Mouse (Mus musculus): ENCODE results near the gene Nrxn3. TPM values are rescaled to one million over a fixed set of nuclear protein-coding genes. Genes with fewer than 3 reads are reported as not detected.

Nrxn3 gene
- total RNA-seq, 1 experiment from 2014 or later: 0.33 TPM

DNA sequence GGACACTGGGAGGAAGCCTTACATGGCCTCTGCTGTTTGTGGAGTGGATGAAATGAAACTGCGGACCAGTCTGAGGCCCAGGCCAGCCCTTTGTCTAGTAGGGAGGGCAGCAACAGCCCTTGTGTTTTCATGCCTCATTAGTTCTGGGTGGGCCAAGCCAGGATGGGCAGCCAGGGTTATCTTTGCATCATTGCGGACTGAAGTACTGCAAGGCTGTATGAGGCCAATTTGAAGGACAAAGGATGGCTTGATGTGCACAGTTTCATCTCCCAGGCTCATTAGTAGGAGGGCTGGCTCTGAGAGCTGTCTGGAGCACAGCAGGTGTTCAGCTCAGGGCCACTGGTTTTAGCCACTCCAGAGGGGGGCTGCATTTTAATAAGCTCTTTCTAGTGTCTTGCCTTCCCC lies 458.5 kb downstream of the Nrxn3 start:
- no peak for DNase-seq

DNA sequence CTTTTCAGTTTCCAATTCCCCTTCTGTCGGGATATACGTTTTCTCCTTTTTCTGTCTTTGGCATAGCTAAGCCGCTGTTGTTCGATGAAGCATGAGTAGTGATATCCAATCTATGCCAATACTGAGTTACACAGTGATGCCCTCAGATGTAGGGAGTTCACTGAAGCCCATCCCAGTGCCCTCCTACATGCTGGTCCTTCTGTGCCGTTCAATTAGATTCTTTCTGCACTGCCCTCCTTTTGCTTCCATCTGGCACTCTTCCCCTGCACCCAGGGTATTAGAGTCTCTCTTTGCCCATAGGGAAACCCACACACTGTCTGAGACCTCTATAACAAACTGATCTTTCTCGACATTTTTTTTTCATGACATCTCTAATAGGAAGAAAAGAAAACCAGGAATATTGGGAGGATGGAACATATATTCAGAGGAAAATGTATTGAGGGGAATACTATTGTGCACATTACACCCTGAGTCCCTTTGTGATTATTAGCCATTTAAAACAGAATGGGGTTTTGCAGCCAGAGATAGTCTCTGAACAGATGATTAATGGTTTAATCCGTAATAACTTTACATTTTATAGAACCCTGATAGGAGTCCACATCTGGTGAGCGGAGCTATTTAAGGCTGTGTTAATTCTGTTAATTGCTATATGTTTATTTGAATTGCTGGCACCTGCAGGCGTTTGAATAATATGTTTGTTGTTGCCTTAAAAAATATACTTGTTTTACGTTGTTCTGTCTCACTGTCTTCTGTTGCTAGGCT lies 476.3 kb downstream of the Nrxn3 start:
- no peak for DNase-seq

DNA sequence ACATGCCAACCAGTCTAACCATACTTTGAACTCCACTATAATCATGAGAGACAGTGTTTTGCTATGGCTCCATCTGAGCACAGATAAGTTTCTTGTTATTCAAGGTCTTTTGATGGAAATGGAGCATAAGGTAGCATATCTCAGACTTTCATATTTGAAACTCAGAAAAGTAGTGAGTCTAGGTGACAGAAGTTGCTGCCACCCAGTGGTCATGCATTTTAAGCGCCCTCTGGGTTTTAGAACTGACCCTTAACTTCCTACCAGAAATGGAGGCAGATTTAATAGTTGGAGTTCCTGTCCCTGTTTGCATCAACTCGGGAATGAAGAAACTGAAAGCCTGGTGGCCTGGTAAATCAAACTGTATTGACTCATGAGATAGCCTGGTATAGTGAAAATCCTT lies 488.9 kb downstream of the Nrxn3 start:
- DNase-seq: no peak

DNA sequence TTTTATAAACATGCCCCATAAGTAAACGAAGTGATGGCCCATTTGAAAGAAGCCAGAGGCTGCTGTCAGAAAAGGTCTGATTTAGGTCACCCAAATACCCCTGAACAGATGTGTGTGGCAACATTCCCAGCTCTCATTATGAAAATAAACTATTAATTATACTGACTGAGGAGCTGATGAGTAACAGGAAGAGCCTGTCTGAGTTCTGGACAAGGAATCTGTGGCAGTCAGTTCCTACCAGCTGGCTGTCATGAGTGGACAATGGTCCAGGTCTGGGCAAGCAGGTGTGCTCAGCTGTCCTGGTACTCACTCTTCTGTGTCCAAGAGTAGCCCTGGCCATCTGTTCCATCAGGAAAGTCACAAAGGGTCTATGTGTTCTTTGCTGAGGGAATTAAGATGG lies 517.1 kb downstream of the Nrxn3 start:
- DNase-seq: no peak

DNA sequence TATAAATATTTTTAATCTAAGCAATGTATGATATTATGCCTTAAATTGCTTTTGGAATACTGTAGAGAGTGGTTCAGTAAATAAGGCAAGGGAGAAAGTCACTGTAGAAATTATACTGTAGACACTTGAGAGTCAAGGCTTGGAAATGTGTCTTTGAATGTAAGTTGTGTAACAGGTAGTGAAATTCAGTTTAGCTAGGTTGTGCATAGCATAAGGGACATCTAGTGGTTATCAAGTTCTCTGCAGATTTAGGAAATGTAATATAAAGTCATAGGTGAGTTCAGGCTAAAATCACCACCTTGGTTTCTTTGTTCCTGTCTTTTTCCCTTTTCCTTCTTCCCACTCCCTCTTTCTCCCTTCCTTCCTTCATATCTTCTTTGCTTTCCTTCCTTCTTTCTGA lies 518.9 kb downstream of the Nrxn3 start:
- no peak for DNase-seq

DNA sequence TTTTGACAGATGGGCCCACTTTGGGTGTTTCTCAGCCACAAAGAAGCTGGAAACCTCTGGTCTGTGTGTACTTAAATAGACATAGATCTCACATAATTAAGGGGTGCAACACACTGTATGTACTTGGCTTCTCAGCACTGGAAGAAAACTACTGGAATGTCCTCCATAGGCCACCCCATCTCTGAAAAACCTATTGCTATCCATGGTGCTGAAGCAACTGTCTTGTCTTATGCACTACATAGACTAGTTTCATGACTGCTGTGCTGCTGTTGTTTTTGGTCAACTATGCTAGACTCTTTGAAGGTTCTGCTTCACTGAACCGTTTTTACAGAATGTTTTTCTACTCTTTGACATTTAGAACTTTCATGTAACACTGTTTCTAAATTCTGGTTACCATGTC lies 519.8 kb downstream of the Nrxn3 start:
- DNase-seq: peak; percentile 3

DNA sequence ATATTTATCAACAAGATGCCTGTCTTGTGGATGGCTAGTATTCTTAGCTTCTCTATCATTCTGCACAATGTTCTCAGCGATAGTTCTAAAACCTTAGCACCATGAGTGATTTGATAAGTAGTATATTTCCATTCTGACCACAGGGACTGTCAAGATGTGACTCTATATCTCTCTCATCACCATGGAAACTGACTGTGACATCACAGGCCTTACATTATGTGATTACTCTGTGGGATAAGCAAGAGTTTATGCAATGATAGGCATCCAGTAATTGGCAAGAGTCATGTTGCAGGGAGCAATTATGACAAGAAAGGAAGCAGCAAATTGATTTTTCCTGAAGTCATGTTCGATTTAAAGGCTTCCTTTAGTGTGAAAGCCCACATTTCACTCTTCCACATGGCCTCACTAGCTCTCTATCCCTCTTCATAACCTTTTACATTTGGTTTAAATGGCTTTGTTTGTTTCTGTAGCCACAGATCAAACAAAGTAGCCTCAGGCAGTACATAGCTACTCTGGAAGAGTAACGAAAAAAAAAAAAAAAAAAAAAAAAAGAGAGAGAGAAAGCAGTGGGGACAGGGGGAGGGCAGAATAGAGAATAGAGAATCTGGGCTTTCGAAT lies 532.7 kb downstream of the Nrxn3 start:
- no peak for DNase-seq

DNA sequence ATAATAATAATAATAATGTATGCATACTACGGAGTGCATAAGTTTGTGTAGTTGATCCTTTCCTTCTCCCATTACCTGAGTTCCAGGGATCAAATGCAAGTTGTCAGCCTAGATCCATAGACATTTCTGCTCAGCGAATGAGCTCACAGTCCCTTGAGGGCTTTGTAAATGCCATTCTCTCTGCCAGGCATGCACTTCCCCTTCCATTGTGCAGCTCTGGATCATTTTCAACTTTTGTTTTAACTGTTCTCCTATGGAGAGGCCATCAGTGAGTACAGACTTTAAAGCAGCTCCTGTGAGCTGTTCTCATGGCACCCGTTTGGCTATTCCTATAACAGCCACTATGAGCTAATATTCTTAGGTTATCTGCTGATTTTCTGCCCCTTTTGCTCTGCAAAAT lies 536.2 kb downstream of the Nrxn3 start:
- no peak for DNase-seq

DNA sequence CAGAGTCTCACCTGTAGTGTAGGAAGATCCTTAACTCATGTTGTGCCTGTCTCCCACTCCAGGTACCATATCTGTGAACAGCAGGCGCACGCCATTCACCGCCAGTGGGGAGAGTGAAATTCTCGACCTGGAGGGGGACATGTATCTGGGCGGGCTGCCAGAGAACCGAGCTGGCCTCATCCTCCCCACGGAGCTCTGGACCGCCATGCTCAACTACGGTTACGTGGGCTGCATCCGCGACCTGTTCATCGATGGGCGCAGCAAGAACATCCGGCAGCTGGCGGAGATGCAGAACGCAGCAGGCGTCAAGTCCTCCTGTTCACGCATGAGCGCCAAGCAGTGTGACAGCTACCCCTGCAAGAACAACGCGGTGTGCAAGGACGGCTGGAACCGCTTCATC lies 537.4 kb downstream of the Nrxn3 start:
- DNase-seq: no peak

DNA sequence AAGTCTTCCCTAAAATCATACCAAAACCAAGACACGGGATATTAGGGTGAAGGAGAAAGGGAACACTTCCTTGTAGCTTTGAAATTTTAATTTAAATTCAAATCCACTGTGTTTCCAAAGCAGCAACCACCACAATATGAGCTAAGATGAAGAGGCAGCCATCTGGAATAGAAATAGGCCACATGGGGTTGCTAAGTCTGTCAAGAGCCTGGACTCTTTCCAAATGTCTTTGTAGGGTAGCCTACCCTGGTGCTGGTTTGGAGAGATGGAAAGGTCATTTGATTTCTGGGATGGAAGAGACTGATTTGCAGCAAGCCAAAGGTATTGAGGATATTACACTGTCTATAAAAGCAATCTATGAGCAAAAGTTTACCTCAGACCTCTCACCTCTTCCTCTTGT lies 539.6 kb downstream of the Nrxn3 start:
- DNase-seq: no peak

DNA sequence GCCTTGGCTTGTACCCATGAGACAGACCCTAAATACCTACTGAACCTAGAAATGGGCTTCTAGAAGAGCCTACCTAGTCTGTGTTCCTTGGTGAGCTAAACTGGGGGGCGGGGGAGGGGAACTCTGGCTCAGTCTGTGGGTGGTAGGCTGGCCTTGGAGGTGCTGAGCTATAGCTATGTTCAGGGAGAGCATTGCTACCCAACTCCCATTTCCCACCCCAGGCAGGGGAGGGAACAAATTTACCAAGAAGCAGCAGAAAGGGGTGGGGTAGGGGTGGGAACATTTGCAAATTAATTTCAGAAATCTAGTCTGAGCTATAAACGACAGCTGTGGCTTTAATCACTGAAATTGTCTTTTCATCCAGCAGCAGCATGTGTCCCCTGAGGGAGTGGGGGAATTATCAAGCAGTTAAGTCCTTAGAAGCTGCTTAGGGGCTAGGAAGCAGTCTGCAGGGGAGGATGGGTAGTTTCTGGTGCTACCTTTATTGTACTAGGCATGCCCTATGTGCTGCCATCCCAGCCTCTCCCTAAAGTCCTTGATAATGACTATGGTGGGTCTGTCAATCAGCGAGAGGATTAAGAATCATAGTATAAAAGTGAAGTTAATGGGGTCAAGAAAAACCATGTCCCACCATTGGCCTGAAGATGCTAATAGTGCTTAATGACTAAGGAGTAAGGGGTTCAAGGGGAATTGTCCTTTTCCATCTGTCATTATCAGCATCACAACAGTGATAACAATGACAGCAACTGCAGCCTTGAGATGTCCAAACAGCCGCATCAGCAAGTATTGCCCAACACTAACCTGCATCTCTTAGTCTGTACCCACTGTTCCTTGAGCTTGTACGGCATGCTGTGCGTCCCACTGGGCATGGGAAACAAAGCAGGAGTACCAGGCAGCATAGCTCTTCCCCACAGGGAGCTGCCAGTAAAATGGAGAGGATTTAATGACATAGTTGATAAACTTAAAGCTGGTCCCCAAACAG lies 560.0 kb downstream of the Nrxn3 start:
- no peak for DNase-seq

DNA sequence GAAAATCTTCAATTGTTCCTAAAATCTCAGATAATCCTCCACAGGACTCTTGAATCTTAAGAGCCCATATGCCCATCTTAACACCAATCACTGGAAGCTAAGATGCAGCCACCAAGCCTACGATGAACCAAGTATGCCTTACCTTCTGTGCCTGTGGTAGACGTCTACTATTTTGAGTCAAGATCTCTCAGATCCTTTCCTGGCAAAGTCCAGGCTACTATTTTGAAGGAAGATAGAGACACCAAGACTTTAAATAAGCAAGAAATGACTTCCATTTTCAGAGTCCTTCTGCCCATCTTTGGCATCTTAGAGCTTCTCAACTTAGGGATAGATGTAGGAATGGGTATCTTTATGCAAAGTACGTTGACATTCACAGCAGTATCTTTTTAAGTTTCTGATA lies 561.7 kb downstream of the Nrxn3 start:
- DNase-seq: no peak

DNA sequence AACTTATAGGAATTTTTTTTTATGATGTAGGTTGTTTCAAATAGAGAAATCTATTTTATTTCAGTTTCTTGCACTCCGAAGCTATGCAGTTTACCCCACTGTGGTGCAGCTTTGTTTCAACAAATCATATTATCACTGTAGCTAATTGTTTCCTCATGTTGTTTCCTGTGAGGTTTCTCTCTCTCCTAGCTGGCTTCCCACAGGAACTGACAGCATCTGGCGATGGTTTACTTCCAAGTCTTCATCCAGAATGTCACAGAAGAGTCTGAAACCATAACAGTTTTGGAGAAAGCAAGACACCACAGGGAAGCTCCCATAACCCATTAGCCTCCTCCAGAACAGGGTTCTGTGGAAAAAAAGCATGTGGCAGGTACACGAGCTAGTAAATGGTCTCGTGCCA lies 564.4 kb downstream of the Nrxn3 start:
- no peak for DNase-seq

DNA sequence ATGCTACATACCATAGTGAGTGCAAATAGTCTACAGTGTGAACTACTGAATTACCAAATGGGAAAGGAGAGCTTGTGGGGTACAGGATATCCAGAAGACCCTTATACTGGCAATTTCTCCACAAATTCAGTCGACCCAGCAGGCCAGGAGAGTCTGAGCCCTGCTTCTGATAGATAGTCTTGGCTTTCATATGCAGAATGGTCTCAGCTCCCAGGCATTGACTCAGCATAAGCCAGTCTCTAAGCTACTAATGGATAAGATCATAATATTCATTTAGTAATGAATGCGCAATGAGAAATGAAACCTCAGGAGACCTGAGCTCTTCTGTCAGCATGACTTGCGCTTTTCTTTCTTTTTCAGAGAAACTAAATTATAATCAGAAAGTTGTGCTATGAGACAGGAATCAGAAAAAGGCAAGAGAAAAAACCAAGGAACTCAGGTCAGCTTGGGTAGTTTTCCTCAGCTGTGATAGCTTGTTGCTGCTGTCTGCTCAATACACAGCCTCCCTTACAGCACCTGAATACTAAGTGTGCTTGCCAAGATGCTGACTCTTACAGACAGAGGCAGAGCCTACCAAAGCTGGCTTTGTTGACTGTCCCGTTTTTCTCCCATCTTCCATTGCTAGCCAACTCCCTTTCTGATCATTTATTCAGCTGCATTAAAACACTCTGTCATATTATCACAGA lies 567.1 kb downstream of the Nrxn3 start:
- DNase-seq: no peak

DNA sequence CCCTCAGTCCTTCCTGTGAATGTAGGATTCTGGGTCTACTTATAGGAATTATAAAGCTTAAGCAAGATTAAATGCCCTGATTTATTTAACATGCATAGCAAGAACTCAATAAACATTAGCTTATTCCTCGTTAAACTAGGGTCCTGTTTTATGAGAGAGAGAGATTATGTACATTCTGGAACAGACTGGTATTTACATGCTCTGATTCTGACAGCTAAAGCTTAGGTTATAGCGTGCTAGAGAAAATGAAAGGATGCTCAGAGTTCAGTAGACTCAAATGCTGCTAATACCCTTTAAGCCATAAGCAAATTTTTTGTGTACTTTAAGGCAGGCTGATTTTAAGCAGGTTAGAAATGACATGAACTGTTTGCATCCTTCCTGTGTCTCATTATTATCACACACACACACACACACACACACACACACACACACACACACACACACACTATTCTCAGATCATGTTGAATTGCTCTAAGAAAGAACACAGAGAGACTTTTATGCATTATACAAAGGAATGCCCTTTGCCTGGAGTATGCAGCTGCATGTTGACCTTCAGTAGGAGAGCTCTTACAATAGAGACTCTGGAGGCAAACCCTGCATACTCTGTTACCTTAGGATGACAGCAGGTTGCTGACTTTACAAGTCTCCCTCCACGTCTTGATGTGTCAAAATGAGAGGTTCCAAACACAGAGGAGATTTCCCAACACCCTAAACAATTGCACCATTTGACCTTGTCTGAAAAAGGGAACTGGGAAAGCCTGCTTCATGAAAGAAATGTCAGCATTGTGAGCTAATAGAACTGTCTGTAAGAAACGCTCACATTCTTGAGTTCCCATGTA lies 568.3 kb downstream of the Nrxn3 start:
- DNase-seq: peak; percentile 19

DNA sequence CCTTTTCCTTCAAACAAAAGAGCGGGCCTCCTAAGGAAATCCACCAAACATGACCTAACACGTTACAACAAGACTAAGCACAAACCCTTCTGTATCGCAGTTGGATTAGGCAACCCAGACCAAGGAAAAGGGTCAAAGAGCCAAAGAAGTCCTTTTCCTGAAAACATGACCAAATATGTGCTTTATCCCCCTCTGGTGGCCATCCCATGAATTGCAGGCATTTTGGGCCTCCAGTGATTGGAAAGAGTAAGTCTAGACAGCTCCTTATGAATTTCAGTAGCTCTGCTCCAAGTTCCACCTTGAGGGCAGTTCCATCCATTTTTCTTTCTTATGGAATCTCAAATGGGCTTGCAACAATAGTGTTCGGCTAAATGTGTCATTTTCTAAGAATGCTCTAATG lies 579.3 kb downstream of the Nrxn3 start:
- DNase-seq: peak; percentile 69

DNA sequence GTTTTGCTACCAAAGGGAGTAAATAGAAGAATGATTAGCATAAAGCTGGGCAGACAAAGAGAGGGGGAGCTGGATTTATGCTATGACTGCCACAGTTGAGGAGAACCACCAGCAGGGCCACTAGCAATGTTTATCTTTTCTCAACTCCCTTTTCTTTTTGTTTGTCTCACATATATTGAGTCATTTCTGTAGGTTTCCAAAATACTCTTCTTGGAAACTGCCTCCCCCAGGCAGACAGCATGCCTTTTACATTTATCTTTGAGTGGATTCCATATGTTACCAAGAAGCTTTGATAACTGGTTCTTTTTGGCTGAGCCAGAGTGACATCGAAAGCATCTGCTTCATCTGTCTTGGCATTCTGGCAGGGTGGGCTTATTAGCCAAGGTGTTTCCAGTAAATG lies 587.5 kb downstream of the Nrxn3 start:
- DNase-seq: no peak

DNA sequence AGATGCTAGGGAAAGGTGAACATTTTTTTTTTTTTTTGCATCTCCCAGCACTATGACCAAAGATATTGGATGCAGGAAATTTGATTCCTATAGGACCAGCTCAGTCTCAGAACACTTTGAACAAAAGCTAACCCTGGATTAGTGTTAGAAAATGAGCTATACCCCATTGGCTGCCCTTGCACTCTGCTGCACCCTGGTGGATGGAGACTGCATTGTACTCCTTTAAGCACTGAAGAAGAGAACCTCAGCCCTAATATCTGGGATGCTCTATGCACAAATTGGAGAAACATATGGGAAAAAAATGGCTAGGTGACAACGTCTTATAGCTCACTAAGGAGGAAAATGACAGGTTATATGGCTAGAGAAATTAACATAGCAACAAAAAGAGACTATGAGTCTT lies 589.9 kb downstream of the Nrxn3 start:
- DNase-seq: peak; percentile 51

DNA sequence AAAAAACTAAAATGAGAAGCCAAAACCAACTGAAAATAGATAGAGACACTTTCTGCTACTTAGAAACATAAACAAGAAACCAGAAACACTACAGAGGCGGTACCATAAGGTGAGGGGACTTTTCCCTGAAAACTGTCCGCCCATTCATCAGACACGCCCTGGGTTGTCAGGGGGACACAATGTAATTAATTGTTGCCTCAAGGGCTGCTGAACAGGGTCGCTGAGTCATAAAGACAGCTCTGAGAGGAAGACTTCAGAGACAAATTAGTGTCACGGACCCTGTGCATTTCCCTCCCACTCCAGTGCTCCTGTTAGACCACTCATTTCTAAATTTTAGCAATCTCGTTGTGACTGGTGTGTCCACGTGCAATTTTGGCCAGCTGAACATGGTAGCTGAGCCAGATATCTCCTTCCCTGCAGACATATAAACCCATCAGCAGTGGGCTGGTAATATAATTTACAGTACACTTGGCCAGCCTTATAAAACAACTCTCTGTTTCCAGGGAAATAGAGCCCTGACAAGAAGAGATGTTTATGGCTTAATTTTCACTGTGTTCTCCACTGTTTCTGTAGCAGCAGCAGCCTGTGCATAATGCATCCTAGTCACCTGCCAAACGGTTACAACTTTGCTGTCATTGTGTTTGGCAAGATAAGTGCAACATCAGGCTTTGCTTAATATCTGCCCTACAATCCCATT lies 603.3 kb downstream of the Nrxn3 start:
- no peak for DNase-seq

DNA sequence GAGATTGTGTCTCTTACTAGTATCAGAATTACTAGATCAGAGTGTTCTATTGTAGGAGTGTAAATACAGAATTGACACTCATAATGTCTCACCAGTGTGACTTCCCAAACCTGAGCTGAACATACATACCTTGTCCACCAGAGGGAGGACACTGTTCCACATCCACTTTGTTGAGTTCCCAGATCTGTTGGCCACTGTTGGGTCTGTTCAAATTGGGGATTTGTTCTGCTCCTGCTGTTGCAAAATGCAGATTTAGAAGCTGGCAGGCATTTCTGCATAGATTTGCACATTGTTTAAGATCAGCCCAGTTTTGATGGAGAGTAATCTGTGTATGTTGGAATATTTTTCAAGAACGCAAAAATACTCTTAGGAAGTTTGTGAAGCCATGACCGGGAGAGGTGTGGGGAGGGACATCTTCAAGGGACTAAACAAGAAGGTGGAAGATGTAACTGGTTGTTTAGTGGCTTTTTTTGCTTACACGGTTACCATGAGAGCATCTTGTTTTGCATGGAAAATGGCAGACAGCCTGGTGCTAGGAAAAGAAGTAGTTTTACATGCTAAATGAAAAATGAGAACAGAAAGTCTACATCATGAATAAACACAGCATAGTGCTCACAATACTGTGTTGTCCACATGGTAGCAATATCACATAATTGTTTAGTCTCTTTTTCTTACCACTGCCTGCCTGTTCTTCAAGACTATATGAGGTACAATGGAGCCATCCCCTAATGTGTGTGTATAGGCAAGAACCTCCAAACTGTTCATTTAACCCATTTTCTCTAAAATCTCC lies 609.0 kb downstream of the Nrxn3 start:
- no peak for DNase-seq

Measured in adrenal gland, postnatal 14 days (tissue).